Mouse (Mus musculus): ENCODE measurements around the gene Rxra.

DNA sequence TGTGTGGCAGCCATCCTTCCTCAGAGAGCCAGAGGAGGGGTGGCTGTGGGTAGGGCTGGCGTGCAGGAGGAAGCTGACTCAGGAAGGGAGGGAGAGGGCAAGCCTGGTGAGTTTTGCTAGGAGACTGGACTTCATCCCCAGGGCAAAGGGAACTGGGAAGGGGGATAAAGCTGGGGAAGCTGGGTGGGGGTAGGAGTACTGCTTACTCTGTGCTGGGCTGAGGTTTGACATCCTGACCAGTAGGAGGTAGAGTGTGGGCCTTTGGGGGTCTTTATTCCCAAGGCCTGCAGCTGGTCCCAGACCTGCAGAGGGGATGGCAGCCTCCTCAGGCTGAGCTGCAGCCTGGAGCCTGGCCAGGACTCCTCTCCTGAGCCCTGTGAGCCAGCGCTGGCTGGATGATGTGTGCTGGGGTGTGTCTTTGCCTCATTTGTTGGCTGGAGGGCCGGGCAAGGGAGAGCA lies 4.6 kb upstream of the Rxra start:
- no peak for TF ChIP-seq CTCF (IDR thresholded peaks at IDR 0.05; ENCODE audit: low read depth)
- TF ChIP-seq EP300 (IDR thresholded peaks at IDR 0.05; ENCODE audit: low read depth) = no peak
